ENCODE assay signal across 16 mouse cellular contexts in the genomic region with DNA sequence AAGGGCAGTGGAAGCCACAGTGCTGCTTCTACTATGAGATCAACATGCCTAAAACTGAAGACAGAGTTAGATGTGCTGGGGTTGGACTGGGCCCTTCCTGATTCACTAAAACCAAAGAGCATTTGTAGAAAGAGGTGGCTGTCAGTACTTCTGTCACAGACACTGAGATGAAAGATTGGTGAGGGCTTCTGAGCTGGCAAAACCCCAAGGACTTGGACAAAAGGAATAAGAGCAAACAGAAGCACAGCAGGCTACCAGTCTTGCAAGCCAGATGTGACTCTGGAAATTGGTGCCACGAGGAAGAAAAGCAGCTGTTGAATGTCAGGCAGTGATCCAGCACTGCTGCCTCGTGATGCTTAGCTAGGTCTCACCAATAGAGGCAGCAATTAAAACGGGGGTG. TPM values are rescaled to one million over a fixed set of nuclear protein-coding genes. Genes with fewer than 3 reads are reported as not detected.
DNase-seq lines count a peak whose midpoint lies in the region; ATAC-seq and TF ChIP-seq lines count a peak whose summit lies in the region.
"Had no signal": no experiment of that assay in that cellular context is flagged by ENCODE, and none has a peak within 500 bp of the region (broad histone marks: within the 10 kb centered on the region; RNA-seq: fewer than 3 reads in every experiment).

No protein-coding gene starts in this region.

- H3K4me2 ChIP-seq in heart, embryonic 12.5 days = no peak overlapping the region
- no peak overlapping the region for H3K4me2 ChIP-seq in liver, embryonic 11.5 days
- H3K4me2 ChIP-seq: stomach, embryonic 15.5 days had no signal

- H3K79me2 ChIP-seq in heart, adult 2 months (replicated peaks; ENCODE audit: control insufficient read depth, insufficient read depth, low read length) = no peaks in the 10 kb centered on the region

- WGBS in heart, adult 2 months = 13% methylated on average over 3 of the region's 3 CpGs
- WGBS in heart, embryonic 12.5 days = 17% methylated on average over 3 of the region's 3 CpGs
- 31% methylated on average over 3 of the region's 3 CpGs for WGBS in lung, adult 2 months
- 32% methylated on average over 3 of the region's 3 CpGs for WGBS in liver, embryonic 11.5 days

- peak; percentile 64 to 66 for DNase-seq in heart, adult 2 months
- peak; percentile 78 for DNase-seq in MN1 (ENCODE audit: low spot score)
- peak; percentile 50 to 74 for DNase-seq in heart, adult 9 months (ENCODE audit: low spot score in 2 of 2)
- peak; percentile 22 for DNase-seq in lung, adult 2 months
- no peak for DNase-seq in liver, embryonic 11.5 days (ENCODE audit: low spot score)
- DNase-seq in adrenal gland, adult 18-20 months (ENCODE audit: low spot score in 2 of 2) = no peak
- DNase-seq in left cerebral cortex, postnatal 14 days (ENCODE audit: low spot score in 2 of 2) = no peak
- DNase-seq: adrenal gland, postnatal 14 days; cerebellum, adult 11 months; liver, postnatal 0 days had no signal

- H3K9ac ChIP-seq in heart, adult 2 months (ENCODE audit: low read depth, low read length) = no peak overlapping the region
- no peak overlapping the region for H3K9ac ChIP-seq in heart, embryonic 12.5 days
- no peak overlapping the region for H3K9ac ChIP-seq in liver, embryonic 11.5 days (ENCODE audit: low read depth, low read length)
- H3K9ac ChIP-seq: liver, postnatal 0 days; stomach, embryonic 15.5 days had no signal

- no peak overlapping the region for H3K4me3 ChIP-seq in heart, adult 2 months
- H3K4me3 ChIP-seq in heart, embryonic 12.5 days = no peak overlapping the region
- H3K4me3 ChIP-seq in lung, adult 2 months (replicated peaks; ENCODE audit: extremely low read depth, low read depth, low read length) = no peak overlapping the region
- no peak overlapping the region for H3K4me3 ChIP-seq in liver, embryonic 11.5 days (ENCODE audit: low read depth, low read length)
- H3K4me3 ChIP-seq: limb, embryonic 10.5 days; stomach, embryonic 15.5 days had no signal

- no peak for ATAC-seq in heart, embryonic 12.5 days (ENCODE audit: insufficient number of reproducible peaks, low FRiP score)
- ATAC-seq in liver, embryonic 11.5 days (replicated peaks; ENCODE audit: low FRiP score) = no peak
- ATAC-seq: CD4-positive, CD25-positive, alpha-beta regulatory T cell, adult 4 months; liver, postnatal 0 days; Patski had no signal

- intact Hi-C loops in heart, adult 2 months (cut with DNase I) = no loop called here
- intact Hi-C loops in left cerebral cortex, postnatal 14 days (cut with DNase I) = no loop called here

- no peaks in the 10 kb centered on the region for H3K36me3 ChIP-seq in heart, adult 2 months (ENCODE audit: control insufficient read depth, insufficient read depth, low read length)
- no peaks in the 10 kb centered on the region for H3K36me3 ChIP-seq in heart, embryonic 12.5 days
- no peaks in the 10 kb centered on the region for H3K36me3 ChIP-seq in liver, embryonic 11.5 days (ENCODE audit: control insufficient read depth, insufficient read depth, low read length)
- H3K36me3 ChIP-seq: limb, embryonic 10.5 days; stomach, embryonic 15.5 days had no signal

- H3K27ac ChIP-seq in heart, adult 2 months = no peak overlapping the region
- H3K27ac ChIP-seq in heart, embryonic 12.5 days (ENCODE audit: poor library complexity, severe bottlenecking) = no peak overlapping the region
- no peak overlapping the region for H3K27ac ChIP-seq in liver, embryonic 11.5 days (ENCODE audit: low read depth, low read length)
- H3K27ac ChIP-seq: limb, embryonic 10.5 days; stomach, embryonic 15.5 days had no signal

- no peaks in the 10 kb centered on the region for H3K9me3 ChIP-seq in heart, embryonic 12.5 days (replicated peaks)
- H3K9me3 ChIP-seq in liver, embryonic 11.5 days (ENCODE audit: control insufficient read depth, low read length) = 0 out of 2 replicates have a peak, but pooled peaks cover 2% of the 10 kb centered on the region
- H3K9me3 ChIP-seq: limb, embryonic 10.5 days; stomach, embryonic 15.5 days had no signal

- no peak for TF ChIP-seq POLR2A in heart, adult 2 months (IDR thresholded peaks at IDR 0.05; ENCODE audit: insufficient read depth, low read depth, low read length)
- TF ChIP-seq POLR2A in lung, adult 2 months (IDR thresholded peaks at IDR 0.05; ENCODE audit: borderline replicate concordance, extremely low read depth, low read depth, low read length) = no peak

- TF ChIP-seq EP300 in heart, adult 2 months (IDR thresholded peaks at IDR 0.05; ENCODE audit: insufficient read depth, low read depth, low read length) = no peak

- no peaks in the 10 kb centered on the region for H3K27me3 ChIP-seq in heart, adult 2 months (ENCODE audit: control insufficient read depth, insufficient read depth, low read length)
- no peaks in the 10 kb centered on the region for H3K27me3 ChIP-seq in heart, embryonic 12.5 days (replicated peaks)
- H3K27me3 ChIP-seq in liver, embryonic 11.5 days (replicated peaks; ENCODE audit: control insufficient read depth, insufficient read depth, low read length) = no peaks in the 10 kb centered on the region
- H3K27me3 ChIP-seq: Patski; stomach, embryonic 15.5 days had no signal

- no peak for TF ChIP-seq CTCF in heart, adult 2 months (IDR thresholded peaks at IDR 0.05)
- no peak for TF ChIP-seq CTCF in lung, adult 2 months (IDR thresholded peaks at IDR 0.05; ENCODE audit: insufficient read depth, low read length)

- H3K4me1 ChIP-seq in heart, adult 2 months (ENCODE audit: control insufficient read depth, insufficient read depth, low read length) = no peaks in the 10 kb centered on the region
- H3K4me1 ChIP-seq in heart, embryonic 12.5 days (replicated peaks) = peaks cover 9% of the 10 kb centered on the region; the same call in 1 of the 2 replicates
- H3K4me1 ChIP-seq in lung, adult 2 months (ENCODE audit: control insufficient read depth, insufficient read depth, low read length) = no peaks in the 10 kb centered on the region; the same call in 1 of the 2 replicates
- H3K4me1 ChIP-seq in liver, embryonic 11.5 days (replicated peaks; ENCODE audit: control insufficient read depth, insufficient read depth, low read length) = no peaks in the 10 kb centered on the region
- H3K4me1 ChIP-seq: limb, embryonic 10.5 days had no signal

RNA-seq across cellular contexts. Expression of a gene that starts 48.2 kb away (rescaled TPM):
- total RNA-seq in heart, adult 2 months (2021) = 1 to 10 TPM; 9.3 to 9.4 TPM
- polyA plus RNA-seq in heart, adult 2 months (2012; rRNA removed) = 14.5 and 17.0 TPM in 2 replicates
- 15.7 and 17.5 TPM in 2 replicates for polyA plus RNA-seq in heart, embryonic 12.5 days (2016; fragmentation: Nextera tagmentation; extraction: Ambion mirVana)
- 7.9 and 14.2 TPM in 2 replicates for polyA plus RNA-seq in lung, adult 2 months (2012; rRNA removed)
- 2.7 and 3.9 TPM in 2 replicates for polyA plus RNA-seq in liver, embryonic 11.5 days (2014; fragmentation: Nextera tagmentation; extraction: Ambion mirVana)
- total RNA-seq in adrenal gland, adult 18-20 months (2021) = 1 to 10 TPM; 6.7 to 9.6 TPM
- total RNA-seq in left cerebral cortex, postnatal 14 days (2021) = 10 to 100 TPM; 16.8 to 21.8 TPM
- total RNA-seq: hematopoietic stem cell, adult 5-6 weeks had no signal
- polyA plus RNA-seq: CD4-positive, CD25-positive, alpha-beta regulatory T cell, adult 4 months had no signal

Comparison
In these comparisons a context has a peak if more than half of its experiments do, and no peak if none do; other contexts are left out.
1. DNase-seq: peak in heart, adult 2 months (2 of 2), MN1 (single experiment), heart, adult 9 months (2 of 2) and lung, adult 2 months (single experiment); none in liver, embryonic 11.5 days (single experiment), adrenal gland, adult 18-20 months (0 of 2) and left cerebral cortex, postnatal 14 days (0 of 2).